Mouse (Mus musculus) heart, embryonic 10.5 days (tissue): ENCODE measurements around the gene Dus3l. TPM values are rescaled to one million over a fixed set of nuclear protein-coding genes. Genes with fewer than 3 reads are reported as not detected.

Source experiments
- DNase-seq: peaks from one replicate; pipeline ENCODE4 v3.0.0-alpha.2; 2017; ENCODE audit warnings: low spot score
- H3K27ac ChIP-seq: fragments of 300-500 bp; sonication (generic); 2 replicates; pipeline ENCODE4 v1.5.1; 2016; ENCODE audit warnings: mild to moderate bottlenecking
- H3K27me3 ChIP-seq: fragments of 300-500 bp; sonication (generic); 2 replicates; pipeline ENCODE4 v1.6.1; 2016; ENCODE audit warnings: mild to moderate bottlenecking; ENCODE audit not compliant: poor library complexity, insufficient read depth, severe bottlenecking
- H3K36me3 ChIP-seq: fragments of 300-500 bp; sonication (generic); 2 replicates; pipeline ENCODE4 v1.6.1; 2016; ENCODE audit warnings: mild to moderate bottlenecking, moderate library complexity
- H3K4me1 ChIP-seq: fragments of 300-500 bp; sonication (generic); 2 replicates; pipeline ENCODE4 v1.6.1; 2016; ENCODE audit warnings: mild to moderate bottlenecking
- H3K4me3 ChIP-seq: fragments of 300-500 bp; sonication (generic); 2 replicates; pipeline ENCODE4 v1.5.1; 2016; ENCODE audit warnings: mild to moderate bottlenecking, moderate library complexity
- H3K9me3 ChIP-seq: fragments of 300-500 bp; sonication (generic); 2 replicates; pipeline ENCODE4 v1.6.1; 2016; ENCODE audit warnings: mild to moderate bottlenecking, moderate library complexity
- WGBS: fragments of 180-500 bp; shearing (Covaris S2); methylation state at CpG from one replicate; pipeline ENCODE4 v1.1.7; 2016; 5-methylcytosine and 5-hydroxymethylcytosine counted together
- polyA plus RNA-seq: library from polyadenylated mRNA; unstranded; fragments of >200 nt; fragmentation: Nextera tagmentation; extraction: Ambion mirVana; gene quantifications from 2 replicates; pipeline ENCODE4 v1.2.1, GENCODE M21; 2016

Gene Dus3l
- polyA plus RNA-seq: 39.6 and 41.4 TPM in 2 replicates

GRCm38 (mm10) chr17:56764474-56765354, at the start of gene Dus3l:
Gene Dus3l (plus strand): TSS chr17:56764757.
- Histone ChIP-seq H3K27ac (peak within 1 kb of the TSS; percentile 98), H3K36me3 (peaks cover 34% of the 10 kb centered on the region), H3K4me3 (peak within 1 kb of the TSS; percentile 77), H3K4me1 (peaks cover 28% of the 10 kb centered on the region), H3K9me3 (no peaks in the 10 kb centered on the region), H3K27me3 (peaks cover 13% of the 10 kb centered on the region; the same call in 1 of the 2 replicates)
- DNase-seq: peak; percentile 95
- WGBS: 2% methylated on average over 54 of the region's 58 CpGs

GRCm38 (mm10) chr17:56715360-56715759, 49.2 kb upstream of the Dus3l start:
- Histone ChIP-seq H3K4me3 (peak overlapping the region; percentile 90; the same call in 1 of the 2 replicates), H3K9me3 (no peaks in the 10 kb centered on the region), H3K27me3 (no peaks in the 10 kb centered on the region), H3K27ac (no peak overlapping the region), H3K36me3 (peaks cover 33% of the 10 kb centered on the region), H3K4me1 (peaks cover 42% of the 10 kb centered on the region)
- no peak for DNase-seq
- 41% methylated on average over 11 of the region's 11 CpGs for WGBS

DNA sequence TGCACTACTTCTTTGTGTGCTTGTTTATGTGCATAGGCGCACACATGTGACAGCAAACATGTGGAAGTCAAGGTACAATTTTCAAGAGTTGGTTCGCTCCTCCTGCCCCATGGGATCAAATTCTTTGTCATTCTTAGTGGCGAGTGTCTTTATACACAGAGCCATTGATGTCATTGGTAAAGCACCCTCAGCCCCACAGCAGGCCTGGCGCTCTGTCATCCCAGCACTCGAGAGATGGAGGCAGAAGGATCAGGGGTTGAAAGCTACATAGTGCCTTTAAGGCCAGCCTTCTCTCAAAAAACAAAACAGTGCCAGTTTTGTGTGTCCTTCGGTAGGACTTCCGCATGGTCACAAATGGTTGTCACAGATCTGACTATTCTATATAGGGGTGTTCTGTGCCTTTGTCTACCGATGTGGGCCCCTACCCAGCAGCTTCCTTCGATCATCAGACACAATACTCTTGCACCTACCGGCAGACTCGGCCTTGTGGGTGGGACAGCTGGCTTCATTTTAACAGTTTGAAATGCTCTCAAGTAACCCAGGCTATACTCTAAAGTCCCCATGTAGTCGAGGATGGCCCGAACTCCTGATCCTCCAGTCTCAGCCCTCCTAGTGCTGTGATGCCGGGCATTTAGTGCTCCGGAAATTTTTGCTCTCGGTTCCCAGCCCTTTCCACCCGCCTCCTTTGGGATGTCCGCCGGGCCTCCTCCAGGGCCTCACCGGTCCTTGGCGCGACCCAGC, 48.5 kb upstream of the Dus3l start:
- peak overlapping the region; percentile 90 for H3K4me3 ChIP-seq
- 25% methylated on average over 22 of the region's 22 CpGs for WGBS
- H3K9me3 ChIP-seq: no peaks in the 10 kb centered on the region
- peak overlapping the region; percentile 89 for H3K27ac ChIP-seq
- peaks cover 33% of the 10 kb centered on the region for H3K36me3 ChIP-seq
- no peaks in the 10 kb centered on the region for H3K27me3 ChIP-seq
- no peak for DNase-seq
- H3K4me1 ChIP-seq: peaks cover 43% of the 10 kb centered on the region

GRCm38 (mm10) chr17:56716655-56717362, 47.7 kb upstream of the Dus3l start:
- DNase-seq: peak; percentile 99
- H3K9me3 ChIP-seq: no peaks in the 10 kb centered on the region
- H3K27me3 ChIP-seq: no peaks in the 10 kb centered on the region
- peak overlapping the region; percentile 92 for H3K27ac ChIP-seq
- H3K4me1 ChIP-seq: peaks cover 43% of the 10 kb centered on the region
- WGBS: under 1% methylated on average over 55 of the region's 55 CpGs
- peaks cover 33% of the 10 kb centered on the region for H3K36me3 ChIP-seq
- peak overlapping the region; percentile 90 for H3K4me3 ChIP-seq

DNA sequence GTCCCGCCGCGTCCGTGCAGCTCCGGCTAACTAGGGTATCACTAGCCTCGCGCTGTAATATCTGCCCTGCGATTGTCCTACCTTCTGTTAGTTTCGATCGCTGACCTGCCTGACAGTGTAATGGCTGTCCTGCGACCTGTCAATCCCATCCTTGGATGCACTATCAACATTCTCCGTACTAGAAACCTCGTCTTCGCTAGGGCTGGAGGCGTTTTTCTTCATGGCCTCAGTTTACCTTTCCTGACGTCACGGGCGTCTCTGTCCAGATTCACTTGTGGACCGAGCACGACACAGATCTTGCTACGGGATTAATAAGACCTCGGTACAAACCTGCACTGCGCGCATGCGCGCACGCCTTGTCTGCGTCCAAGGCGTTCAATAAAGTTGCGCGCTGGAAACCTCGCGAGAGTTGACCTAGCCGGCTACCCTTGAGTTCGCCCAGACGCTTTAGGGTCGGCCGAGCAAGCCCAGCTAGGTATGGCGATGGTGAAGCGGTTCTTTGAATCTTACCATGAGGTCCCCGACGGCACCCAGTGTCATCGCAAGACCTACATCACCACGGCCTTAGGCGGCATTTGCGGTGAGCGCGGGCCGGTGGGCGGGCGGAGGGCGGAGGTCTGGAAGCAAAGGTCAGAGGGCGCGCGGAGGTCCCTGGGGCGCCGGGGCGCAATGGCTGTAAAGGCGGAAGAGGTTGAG, 47.0 kb upstream of the Dus3l start, which contains the start of the genes Ndufa11 and Vmac:
Gene Ndufa11, plus strand, starts transcription at position 405 of the 696 bp plus-strand sequence.
Gene Vmac, minus strand, starts transcription at position 660 of the 696 bp plus-strand sequence.
- Histone ChIP-seq H3K4me1 (peaks cover 43% of the 10 kb centered on the region), H3K27ac (peak within 1 kb of the TSS; percentile 92), H3K9me3 (no peaks in the 10 kb centered on the region), H3K36me3 (peaks cover 33% of the 10 kb centered on the region), H3K4me3 (peak within 1 kb of the TSS; percentile 90), H3K27me3 (no peaks in the 10 kb centered on the region)
- under 1% methylated on average over 59 of the region's 59 CpGs for WGBS
- DNase-seq: peak; percentile 98

DNA sequence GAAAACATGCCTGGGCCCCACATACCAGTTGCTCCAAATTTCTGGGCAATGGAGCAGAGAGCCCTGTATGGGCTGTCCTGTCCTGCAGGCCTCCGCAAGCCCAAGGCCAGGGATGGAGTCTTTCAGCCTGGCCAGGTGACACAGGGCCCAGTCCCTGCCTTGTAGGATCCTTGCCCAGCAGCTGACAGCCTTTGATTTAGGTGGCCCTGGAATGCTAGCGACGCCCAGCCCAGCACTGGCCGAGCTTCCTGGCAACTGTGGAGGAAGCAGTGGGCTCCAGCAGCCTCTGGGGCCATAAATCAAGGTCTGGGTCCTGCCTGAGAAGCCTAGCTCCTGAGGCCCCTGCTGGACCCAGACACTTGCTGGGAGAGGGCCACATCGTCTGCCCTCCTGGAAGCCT, 42.1 kb upstream of the Dus3l start:
- 82% methylated on average over 5 of the region's 5 CpGs for WGBS
- Histone ChIP-seq H3K9me3 (no peaks in the 10 kb centered on the region), H3K4me3 (no peak overlapping the region), H3K4me1 (peaks cover 32% of the 10 kb centered on the region), H3K27me3 (no peaks in the 10 kb centered on the region), H3K27ac (no peak overlapping the region), H3K36me3 (peaks cover 57% of the 10 kb centered on the region)
- no peak for DNase-seq

GRCm38 (mm10) chr17:56723419-56724161, 41.0 kb upstream of the Dus3l start:
- H3K4me3 ChIP-seq: no peak overlapping the region
- no peaks in the 10 kb centered on the region for H3K9me3 ChIP-seq
- H3K36me3 ChIP-seq: peaks cover 57% of the 10 kb centered on the region
- H3K4me1 ChIP-seq: peaks cover 38% of the 10 kb centered on the region
- no peak for DNase-seq
- 83% methylated on average over 11 of the region's 11 CpGs for WGBS
- H3K27me3 ChIP-seq: no peaks in the 10 kb centered on the region
- no peak overlapping the region; the same call in 1 of the 2 replicates for H3K27ac ChIP-seq

DNA sequence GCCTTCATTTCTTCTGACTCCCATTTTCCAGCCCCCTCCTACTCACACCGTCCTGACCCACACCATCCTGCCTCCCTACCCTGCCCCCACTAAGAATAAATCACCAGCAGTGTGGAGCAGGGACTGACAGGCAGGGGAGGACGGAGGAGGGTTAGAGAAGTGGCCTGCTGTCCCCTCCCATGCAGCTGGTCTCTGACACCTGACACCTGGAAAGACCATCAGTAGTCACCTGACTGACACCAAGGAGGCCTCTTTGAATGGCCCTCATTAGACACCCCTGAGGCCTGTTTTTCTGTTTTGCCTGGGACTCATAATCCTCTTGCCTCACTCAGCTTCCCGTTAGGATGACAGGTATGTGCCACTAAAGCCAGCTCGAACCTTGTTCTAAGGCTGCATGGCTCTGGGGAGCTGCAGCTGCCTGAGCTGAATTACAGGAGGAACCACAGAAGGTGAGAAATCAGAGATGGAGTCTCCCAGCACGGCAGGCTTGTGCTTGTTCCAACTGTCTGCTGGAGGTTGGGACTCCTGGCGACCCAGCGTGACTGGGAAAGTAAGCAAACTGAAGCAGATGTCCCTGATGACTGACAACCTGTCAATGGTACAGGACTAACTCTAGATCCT, 37.4 kb upstream of the Dus3l start:
- H3K27ac ChIP-seq: peak overlapping the region; percentile 37
- peaks cover 28% of the 10 kb centered on the region for H3K4me1 ChIP-seq
- no peaks in the 10 kb centered on the region for H3K9me3 ChIP-seq
- WGBS: 8% methylated on average over 7 of the region's 7 CpGs
- peak overlapping the region; percentile 27; the same call in 1 of the 2 replicates for H3K4me3 ChIP-seq
- DNase-seq: no peak
- peaks cover 30% of the 10 kb centered on the region for H3K36me3 ChIP-seq
- H3K27me3 ChIP-seq: peaks cover 26% of the 10 kb centered on the region; the same call in 1 of the 2 replicates

GRCm38 (mm10) chr17:56727659-56728058, 36.9 kb upstream of the Dus3l start:
- Histone ChIP-seq H3K4me3 (peak overlapping the region; percentile 27), H3K27ac (peak overlapping the region; percentile 37), H3K36me3 (peaks cover 25% of the 10 kb centered on the region), H3K27me3 (peaks cover 27% of the 10 kb centered on the region; the same call in 1 of the 2 replicates), H3K4me1 (peaks cover 28% of the 10 kb centered on the region), H3K9me3 (no peaks in the 10 kb centered on the region)
- peak; percentile 87 for DNase-seq
- 6% methylated on average over 12 of the region's 12 CpGs for WGBS

DNA sequence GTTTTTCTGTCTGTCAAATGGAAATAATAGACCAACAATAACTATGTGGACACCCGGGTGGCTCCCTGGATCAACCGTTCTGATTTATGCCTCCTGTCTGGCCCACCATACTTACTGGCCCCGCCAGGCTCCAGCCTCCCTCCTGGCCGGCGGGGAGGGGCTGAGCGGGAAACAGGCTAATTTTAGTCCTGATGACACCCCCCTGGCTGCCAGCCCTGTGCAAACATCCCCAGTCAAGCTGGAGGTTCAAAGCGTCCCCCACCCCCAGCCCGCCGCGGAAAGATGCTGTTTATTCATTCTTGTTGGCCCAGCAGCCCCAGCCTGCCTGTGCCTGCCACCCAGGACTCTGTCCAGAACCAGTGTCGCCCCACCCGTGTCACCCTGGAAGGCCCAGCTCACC, 36.4 kb upstream of the Dus3l start:
- Histone ChIP-seq H3K36me3 (peaks cover 21% of the 10 kb centered on the region), H3K27me3 (peaks cover 29% of the 10 kb centered on the region; the same call in 1 of the 2 replicates), H3K4me1 (peaks cover 28% of the 10 kb centered on the region), H3K27ac (peak overlapping the region; percentile 37), H3K9me3 (no peaks in the 10 kb centered on the region), H3K4me3 (peak overlapping the region; percentile 27)
- WGBS: 10% methylated on average over 12 of the region's 12 CpGs
- no peak for DNase-seq

- Histone ChIP-seq H3K27me3 (peaks cover 39% of the 10 kb centered on the region; the same call in 1 of the 2 replicates), H3K4me1 (peaks cover 28% of the 10 kb centered on the region), H3K9me3 (no peaks in the 10 kb centered on the region), H3K4me3 (no peak overlapping the region), H3K27ac (peak overlapping the region; percentile 36; the same call in 1 of the 2 replicates), H3K36me3 (peaks cover 10% of the 10 kb centered on the region)
- WGBS: 55% methylated on average over 6 of the region's 6 CpGs
- DNase-seq: no peak
Measured at GRCm38 (mm10) chr17:56729151-56729550, 35.4 kb upstream of the Dus3l start.
